Mouse (Mus musculus) megakaryocyte, embryonic 14.5 days (primary cell): ENCODE measurements around the gene Ncan.

Source experiments
- FLI1 ChIP-seq: IDR thresholded peaks from 2 replicates; pipeline ENCODE4 v1.6.1; 2012; ENCODE audit warnings: low read length, inconsistent platforms, mixed read lengths
- GATA1 ChIP-seq: IDR thresholded peaks from 3 replicates; pipeline ENCODE4 v1.6.1; 2012; ENCODE audit warnings: mixed read lengths, low read length, inconsistent platforms, borderline replicate concordance

- TF ChIP-seq GATA1, result no peak
- TF ChIP-seq FLI1, result no peak
Measured at GRCm38 (mm10) chr8:70104922-70105321, 15.8 kb downstream of the Ncan start.
